In the genomic region with DNA sequence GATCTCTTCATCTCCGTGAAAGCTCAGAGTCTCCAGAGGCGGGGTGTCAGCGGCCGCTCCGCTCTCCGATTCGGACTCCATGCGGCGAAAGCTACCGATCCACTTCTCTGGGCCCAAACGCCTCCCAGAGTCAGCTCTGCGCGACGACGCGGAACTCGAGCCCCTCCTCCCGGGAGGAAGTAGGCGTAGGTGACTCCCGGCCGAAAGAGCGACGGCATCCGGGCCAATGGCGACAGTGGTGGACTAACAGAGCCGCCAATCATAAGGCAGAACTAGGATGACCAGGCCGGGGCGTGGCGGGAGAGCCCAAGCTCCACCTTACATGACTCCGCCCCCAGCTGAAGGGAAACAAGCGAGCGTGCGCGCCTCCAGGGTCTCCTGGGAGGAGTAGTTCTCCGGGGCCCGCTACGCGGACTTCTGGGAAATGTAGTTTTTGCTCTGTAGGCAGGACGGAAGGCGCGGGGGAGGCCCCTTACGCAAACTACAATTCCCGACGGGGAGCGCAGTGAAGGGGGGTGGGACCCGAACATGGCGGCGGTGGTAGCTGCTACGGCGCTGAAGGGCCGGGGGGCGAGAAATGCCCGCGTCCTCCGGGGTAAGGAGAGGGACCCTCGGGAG, we compare ENCODE assay signal across 7 mouse cellular contexts. TPM values are rescaled to one million over a fixed set of nuclear protein-coding genes. Genes with fewer than 3 reads are reported as not detected.
DNase-seq lines count a peak whose midpoint lies in the region; ATAC-seq and TF ChIP-seq lines count a peak whose summit lies in the region.

A gene (minus strand): TSS at position 196 of the 618 bp plus-strand sequence.
A gene (plus strand): TSS at position 388 of the 618 bp plus-strand sequence.

- ATAC-seq in intestine, postnatal 0 days, result peak; percentile 97
- peak; percentile 97 for ATAC-seq in midbrain, embryonic 12.5 days (ENCODE audit: low FRiP score, low read depth)

- under 1% methylated on average over 56 of the region's 56 CpGs for WGBS in embryonic facial prominence, embryonic 10.5 days
- under 1% methylated on average over 56 of the region's 56 CpGs for WGBS in intestine, postnatal 0 days
- under 1% methylated on average over 56 of the region's 56 CpGs for WGBS in midbrain, embryonic 12.5 days
- under 1% methylated on average over 55 of the region's 56 CpGs for WGBS in small intestine, adult 2 months

- peaks cover 60% of the 10 kb centered on the region for H3K36me3 ChIP-seq in embryonic facial prominence, embryonic 10.5 days (replicated peaks)
- peaks cover 52% of the 10 kb centered on the region for H3K36me3 ChIP-seq in intestine, postnatal 0 days (ENCODE audit: control insufficient read depth, insufficient read depth)
- peaks cover 44% of the 10 kb centered on the region for H3K36me3 ChIP-seq in midbrain, embryonic 12.5 days
- peaks cover 51% of the 10 kb centered on the region for H3K36me3 ChIP-seq in small intestine, adult 2 months (ENCODE audit: control insufficient read depth, insufficient read depth, low read length)

- H3K27me3 ChIP-seq in embryonic facial prominence, embryonic 10.5 days (replicated peaks; ENCODE audit: low read depth, poor library complexity, severe bottlenecking), result no peaks in the 10 kb centered on the region
- no peaks in the 10 kb centered on the region for H3K27me3 ChIP-seq in intestine, postnatal 0 days (replicated peaks; ENCODE audit: control insufficient read depth, insufficient read depth, low read length)
- H3K27me3 ChIP-seq in midbrain, embryonic 12.5 days, result no peaks in the 10 kb centered on the region
- H3K27me3 ChIP-seq in small intestine, adult 2 months (ENCODE audit: control insufficient read depth, insufficient read depth, low read length), result no peaks in the 10 kb centered on the region

- H3K4me1 ChIP-seq in embryonic facial prominence, embryonic 10.5 days, result peaks cover 36% of the 10 kb centered on the region
- H3K4me1 ChIP-seq in intestine, postnatal 0 days (replicated peaks; ENCODE audit: control insufficient read depth, insufficient read depth, low read length), result peaks cover 4% of the 10 kb centered on the region; the same call in 1 of the 2 replicates
- H3K4me1 ChIP-seq in midbrain, embryonic 12.5 days, result peaks cover 23% of the 10 kb centered on the region
- H3K4me1 ChIP-seq in small intestine, adult 2 months (ENCODE audit: control insufficient read depth, insufficient read depth, insufficient read length, low read length), result peaks cover 4% of the 10 kb centered on the region; the same call in 1 of the 2 replicates

- TF ChIP-seq CTCF in intestine, postnatal 0 days (IDR thresholded peaks at IDR 0.05; ENCODE audit: low read depth), result peak; percentile 56
- no peak for TF ChIP-seq CTCF in small intestine, adult 2 months (IDR thresholded peaks at IDR 0.05; ENCODE audit: extremely low read depth, insufficient read length, insufficient replicate concordance, low read depth, low read length)

- intact Hi-C loops in left cerebral cortex, postnatal 4 days (cut with DNase I), result no loop called here

- H3K9me3 ChIP-seq in embryonic facial prominence, embryonic 10.5 days, result no peaks in the 10 kb centered on the region
- H3K9me3 ChIP-seq in intestine, postnatal 0 days (ENCODE audit: control insufficient read depth), result no peaks in the 10 kb centered on the region
- H3K9me3 ChIP-seq in midbrain, embryonic 12.5 days, result no peaks in the 10 kb centered on the region

- peak within 1 kb of the TSS; percentile 84 for H3K4me3 ChIP-seq in embryonic facial prominence, embryonic 10.5 days
- peak within 1 kb of the TSS; percentile 76 for H3K4me3 ChIP-seq in intestine, postnatal 0 days (ENCODE audit: low read depth, low read length)
- peak within 1 kb of the TSS; percentile 79 for H3K4me3 ChIP-seq in midbrain, embryonic 12.5 days
- H3K4me3 ChIP-seq in small intestine, adult 2 months (ENCODE audit: low read depth, low read length), result peak within 1 kb of the TSS; percentile 76

- peak within 1 kb of the TSS; percentile 60 for H3K9ac ChIP-seq in intestine, postnatal 0 days (ENCODE audit: low read depth, low read length)
- H3K9ac ChIP-seq in midbrain, embryonic 12.5 days (replicated peaks), result peak within 1 kb of the TSS; percentile 75

- peak within 1 kb of the TSS; percentile 86 for H3K27ac ChIP-seq in embryonic facial prominence, embryonic 10.5 days (replicated peaks)
- peak within 1 kb of the TSS; percentile 89 for H3K27ac ChIP-seq in intestine, postnatal 0 days (ENCODE audit: low read depth, low read length)
- H3K27ac ChIP-seq in midbrain, embryonic 12.5 days (replicated peaks), result peak within 1 kb of the TSS; percentile 52; the same call in 1 of the 2 replicates
- peak within 1 kb of the TSS; percentile 13; the same call in 1 of the 2 replicates for H3K27ac ChIP-seq in small intestine, adult 2 months (ENCODE audit: insufficient read depth, low read depth, low read length)

- H3K4me2 ChIP-seq in intestine, postnatal 0 days (replicated peaks; ENCODE audit: low read depth), result peak within 1 kb of the TSS; percentile 86
- H3K4me2 ChIP-seq in midbrain, embryonic 12.5 days (replicated peaks), result peak within 1 kb of the TSS; percentile 85

- peak; percentile 99 for DNase-seq in adrenal gland, postnatal 10 days
- DNase-seq in embryonic facial prominence, embryonic 10.5 days (ENCODE audit: low spot score), result peak; percentile 100
- peak; percentile 95 for DNase-seq in gonadal fat pad, adult 2 months (ENCODE audit: low read depth)
- peak; percentile 100 for DNase-seq in left cerebral cortex, postnatal 4 days

- peak; percentile 76; the same call in 1 of the 2 replicates for TF ChIP-seq POLR2A in small intestine, adult 2 months (IDR thresholded peaks at IDR 0.05; ENCODE audit: low read depth, low read length)

RNA-seq across cellular contexts. Expression of the first gene that starts in this region (rescaled TPM):
- 100 to 1,000 TPM; 151 to 159 TPM for total RNA-seq in adrenal gland, postnatal 10 days (2021)
- 259 and 262 TPM in 2 replicates for polyA plus RNA-seq in embryonic facial prominence, embryonic 10.5 days (2016; fragmentation: Nextera tagmentation; extraction: Ambion mirVana)
- polyA plus RNA-seq in gonadal fat pad, adult 2 months (2012; rRNA removed), result 203 and 210 TPM in 2 replicates
- polyA plus RNA-seq in intestine, postnatal 0 days (2015; fragmentation: Nextera tagmentation; extraction: Ambion mirVana), result 130 and 136 TPM in 2 replicates
- total RNA-seq in left cerebral cortex, postnatal 4 days (2021), result 100 to 1,000 TPM; 122 to 124 TPM
- 176 and 181 TPM in 2 replicates for polyA plus RNA-seq in midbrain, embryonic 12.5 days (2016; fragmentation: Nextera tagmentation; extraction: Ambion mirVana)
- 81.6 and 160 TPM in 2 replicates for polyA plus RNA-seq in small intestine, adult 2 months (2012; rRNA removed)

RNA-seq across cellular contexts. Expression of the second gene that starts in this region (rescaled TPM):
- 100 to 1,000 TPM; 116 to 139 TPM for total RNA-seq in adrenal gland, postnatal 10 days (2021)
- polyA plus RNA-seq in embryonic facial prominence, embryonic 10.5 days (2016; fragmentation: Nextera tagmentation; extraction: Ambion mirVana), result 108 and 109 TPM in 2 replicates
- 101 and 110 TPM in 2 replicates for polyA plus RNA-seq in gonadal fat pad, adult 2 months (2012; rRNA removed)
- 103 and 107 TPM in 2 replicates for polyA plus RNA-seq in intestine, postnatal 0 days (2015; fragmentation: Nextera tagmentation; extraction: Ambion mirVana)
- total RNA-seq in left cerebral cortex, postnatal 4 days (2021), result 10 to 100 TPM; 98.6 to 99.4 TPM
- polyA plus RNA-seq in midbrain, embryonic 12.5 days (2016; fragmentation: Nextera tagmentation; extraction: Ambion mirVana), result 75.0 and 85.3 TPM in 2 replicates
- polyA plus RNA-seq in small intestine, adult 2 months (2012; rRNA removed), result 36.9 and 62.6 TPM in 2 replicates

Comparison
In these comparisons a context has a peak if more than half of its experiments do, and no peak if none do; other contexts are left out.
1. Peak in every context shown above with its lines: DNase-seq, ATAC-seq, H3K4me3 ChIP-seq and H3K27ac ChIP-seq.
2. H3K27ac ChIP-seq: peak in every context shown above with its lines; median percentile 89 in intestine, postnatal 0 days; 86 in embryonic facial prominence, embryonic 10.5 days; 52 in midbrain, embryonic 12.5 days; 13 in small intestine, adult 2 months.